Mouse (Mus musculus) neutrophil, adult 5-6 weeks (primary cell): Measurements from ENCODE around the gene 1700025B11Rik. TPM values are rescaled to one million over a fixed set of nuclear protein-coding genes. Genes with fewer than 3 reads are reported as not detected.

ENCODE experiments used
- total RNA-seq: library from RNA; stranded (forward); fragments of 200-1000 nt; gene quantifications from 2 replicates; pipeline ENCODE4 v1.2.3, GENCODE M21; 2017

Gene 1700025B11Rik
- total RNA-seq, 1 experiment from 2014 or later = not detected

Other genes starting within 250 kb of the 1700025B11Rik start
- gene Apol7a, start 162.8 kb downstream of the 1700025B11Rik start, total RNA-seq = 0.12 and 2.1 TPM in 2 replicates
- 0.47 TPM in 1 of 2 replicates, not detected in the other for gene Apol9a, start 150.8 kb downstream of the 1700025B11Rik start, total RNA-seq
- not detected in 2 replicates for gene Apol7b, start 114.4 kb downstream of the 1700025B11Rik start, total RNA-seq
- not detected in 2 replicates for gene Apol10a, start 84.8 kb downstream of the 1700025B11Rik start, total RNA-seq
- not detected in 2 replicates for gene Apol11a, start 53.6 kb downstream of the 1700025B11Rik start, total RNA-seq
- gene Apol7c, start 28.6 kb downstream of the 1700025B11Rik start, total RNA-seq = not detected in 2 replicates
- gene Apol10b, start 34.2 kb upstream of the 1700025B11Rik start, total RNA-seq = not detected in 2 replicates
- gene Gm36245, start 37.4 kb upstream of the 1700025B11Rik start, total RNA-seq = not detected in 2 replicates
- 16.1 and 17.0 TPM in 2 replicates for gene Apol11b, start 81.4 kb upstream of the 1700025B11Rik start, total RNA-seq
- 4.7 and 8.2 TPM in 2 replicates for gene Apol7e, start 137.0 kb upstream of the 1700025B11Rik start, total RNA-seq
- gene Apol9b, start 167.1 kb upstream of the 1700025B11Rik start, total RNA-seq = 0.47 TPM in 1 of 2 replicates, not detected in the other
- gene Apol8, start 195.1 kb upstream of the 1700025B11Rik start, total RNA-seq = 0.81 and 2.5 TPM in 2 replicates